Mouse (Mus musculus): Measurements from ENCODE around the gene Scn4a.
A peak's percentile ranks its signal among the peaks of the same experiment; 100 is the strongest.

Scn4a gene

GRCm38 (mm10) chr11:106313533-106313932, 39.6 kb downstream of the Scn4a start:
- peak; percentile 87 for DNase-seq

GRCm38 (mm10) chr11:106310123-106310522, 43.0 kb downstream of the Scn4a start:
- no peak for DNase-seq

- DNase-seq, result peak; percentile 89
Observed at GRCm38 (mm10) chr11:106308162-106308561, 44.9 kb downstream of the Scn4a start.

- no peak for DNase-seq
Observed at GRCm38 (mm10) chr11:106307432-106307831, 45.7 kb downstream of the Scn4a start.

- DNase-seq, result no peak
Observed at GRCm38 (mm10) chr11:106306758-106307157, 46.3 kb downstream of the Scn4a start.

- DNase-seq, result no peak
Observed at GRCm38 (mm10) chr11:106306065-106306385, 47.1 kb downstream of the Scn4a start.

- DNase-seq, result peak; percentile 93
Observed at GRCm38 (mm10) chr11:106305348-106306064, 47.6 kb downstream of the Scn4a start.

- DNase-seq, result no peak
Observed at GRCm38 (mm10) chr11:106302634-106303033, 50.5 kb downstream of the Scn4a start.

- DNase-seq, result no peak
Observed at GRCm38 (mm10) chr11:106301765-106302164, 51.3 kb downstream of the Scn4a start, which contains the start of gene Gh. Gene Gh, minus strand, starts transcription at chr11:106301865.

GRCm38 (mm10) chr11:106291861-106292260, 61.2 kb downstream of the Scn4a start:
- no peak for DNase-seq

GRCm38 (mm10) chr11:106290376-106290775, 62.7 kb downstream of the Scn4a start:
- DNase-seq, result no peak

- DNase-seq, result peak; percentile 95
Observed at GRCm38 (mm10) chr11:106289369-106289768, 63.7 kb downstream of the Scn4a start.

GRCm38 (mm10) chr11:106286987-106287386, 66.1 kb downstream of the Scn4a start:
- DNase-seq, result no peak

GRCm38 (mm10) chr11:106286206-106286605, 66.9 kb downstream of the Scn4a start:
- DNase-seq, result no peak

- DNase-seq, result no peak
Observed at GRCm38 (mm10) chr11:106284126-106284525, 69.0 kb downstream of the Scn4a start.

GRCm38 (mm10) chr11:106283371-106283770, 69.7 kb downstream of the Scn4a start:
- DNase-seq, result no peak

- DNase-seq, result no peak
Observed at GRCm38 (mm10) chr11:106282452-106282851, 70.6 kb downstream of the Scn4a start.

GRCm38 (mm10) chr11:106276454-106276853, 76.6 kb downstream of the Scn4a start, which contains the start of gene Tcam1:
Gene Tcam1, plus strand, starts transcription at chr11:106276672.
- peak; percentile 99 for DNase-seq

- no peak for DNase-seq
Observed at GRCm38 (mm10) chr11:106274971-106275411, 78.1 kb downstream of the Scn4a start.

GRCm38 (mm10) chr11:106274374-106274773, 78.7 kb downstream of the Scn4a start:
- DNase-seq, result no peak

GRCm38 (mm10) chr11:106273811-106274210, 79.3 kb downstream of the Scn4a start:
- peak; percentile 90 for DNase-seq

- DNase-seq, result no peak
Observed at GRCm38 (mm10) chr11:106273311-106273684, 79.8 kb downstream of the Scn4a start.

- peak; percentile 100 for DNase-seq
Observed at GRCm38 (mm10) chr11:106272644-106273310, 80.3 kb downstream of the Scn4a start, which contains the start of gene Smarcd2. Gene Smarcd2, minus strand, starts transcription at chr11:106272972.
